Mouse (Mus musculus): ENCODE measurements around the gene Nek8.
"Not testable (repeated sequence)": the region's sequence is repeated elsewhere in the genome, so short reads cannot be mapped to it uniquely, and the experiment has no call there.

The Nek8 gene

DNA sequence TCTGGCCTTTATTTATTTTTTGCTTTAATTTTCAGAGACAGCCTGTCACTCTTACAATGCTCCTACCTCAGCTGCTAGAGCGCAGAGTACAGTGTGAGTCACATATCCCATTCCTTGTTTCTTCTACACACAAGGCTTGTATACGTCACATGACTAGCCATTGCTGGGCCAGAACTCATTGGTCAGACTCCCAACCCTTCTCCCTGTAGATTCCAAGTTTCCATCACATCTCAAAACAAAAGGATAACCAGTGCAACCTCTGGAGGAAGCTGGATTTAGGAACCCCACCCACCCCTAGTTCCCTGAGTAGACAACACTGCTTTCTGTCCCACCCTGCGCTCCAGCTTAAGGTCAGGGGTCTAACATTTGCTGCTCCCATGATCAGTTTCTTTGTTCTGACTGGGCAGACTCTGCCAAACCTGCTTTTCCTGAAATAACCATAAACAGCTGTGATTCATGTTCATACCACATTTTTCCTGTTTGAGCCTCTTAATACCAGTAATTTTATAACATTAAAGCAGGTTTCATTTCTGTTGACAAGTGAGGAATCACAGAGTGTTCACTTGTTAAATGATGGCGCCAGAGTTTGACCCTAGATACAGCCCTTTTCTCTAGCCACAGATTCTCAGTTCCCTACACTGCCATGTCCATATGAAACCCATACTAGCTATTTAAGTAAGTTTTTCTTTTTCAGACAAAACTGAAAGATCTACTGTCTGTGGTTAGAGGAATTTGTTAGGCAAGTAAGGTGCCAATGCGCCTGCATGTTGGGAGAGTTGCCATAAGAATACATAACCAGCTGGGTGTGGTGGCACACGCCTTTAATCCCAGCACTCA lies 29.6 kb downstream of the Nek8 start:
- DNase-seq (ENCODE audit: extremely low read depth, low read depth, low spot score) = no peak

DNA sequence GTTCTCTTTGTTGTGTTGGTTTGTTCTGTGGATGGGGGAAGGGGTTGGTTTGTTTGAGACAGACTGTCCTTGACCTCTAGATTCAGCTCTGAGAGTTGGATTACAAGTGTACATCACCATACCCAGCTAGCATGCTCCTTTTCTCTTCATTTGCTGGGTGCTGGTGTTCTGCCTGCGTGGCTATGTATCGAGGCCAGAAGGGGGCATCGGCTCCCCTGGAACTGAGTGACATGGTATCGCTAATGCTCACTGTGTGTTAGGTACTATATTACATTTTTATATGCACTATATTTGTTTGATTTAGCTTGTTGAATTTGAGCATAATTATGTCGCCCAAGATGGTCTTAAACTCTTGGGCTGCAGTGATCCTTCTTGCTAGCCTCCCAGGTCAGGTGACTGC lies 30.3 kb downstream of the Nek8 start:
- no peak for DNase-seq (ENCODE audit: extremely low read depth, low read depth, low spot score)

DNA sequence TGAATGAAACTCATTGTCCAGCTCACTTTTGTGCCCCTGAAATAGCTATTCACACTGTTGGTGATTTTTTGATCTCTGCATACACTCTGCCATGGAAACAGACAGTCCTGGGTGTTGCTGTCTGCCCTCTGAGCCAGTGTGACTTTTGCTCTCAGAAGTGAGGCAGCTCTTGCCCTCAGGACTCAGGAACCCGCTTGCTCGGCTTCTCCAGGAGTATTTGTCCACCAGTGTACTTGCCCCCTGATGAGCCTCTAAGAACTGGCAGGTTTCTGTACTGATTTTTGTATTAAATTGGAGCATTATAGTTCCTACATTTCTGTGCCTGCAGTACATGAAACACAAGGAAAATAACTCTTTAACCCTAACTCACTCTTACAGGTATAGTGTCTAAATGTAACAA lies 33.0 kb downstream of the Nek8 start:
- no peak for DNase-seq (ENCODE audit: extremely low read depth, low read depth, low spot score)

DNA sequence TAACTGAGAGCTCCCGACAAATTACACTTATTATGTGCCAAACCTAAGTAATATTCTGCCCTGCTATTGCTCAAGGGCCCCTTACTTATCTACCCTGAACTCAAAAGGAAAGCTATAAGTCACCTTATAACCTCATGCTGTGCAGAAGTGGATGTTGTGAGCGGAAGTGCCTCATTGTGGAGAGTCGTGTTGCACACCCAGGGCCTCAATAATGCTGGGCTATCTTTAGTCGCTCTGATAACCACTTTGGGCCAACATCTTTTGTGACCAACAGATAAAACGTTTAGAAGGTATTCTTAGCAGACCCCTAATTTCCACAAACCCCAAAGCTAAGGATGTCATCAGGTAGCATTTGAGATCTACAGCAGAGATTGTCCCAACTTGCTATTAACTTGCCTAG lies 35.8 kb downstream of the Nek8 start:
- no peak for DNase-seq (ENCODE audit: extremely low read depth, low read depth, low spot score)

DNA sequence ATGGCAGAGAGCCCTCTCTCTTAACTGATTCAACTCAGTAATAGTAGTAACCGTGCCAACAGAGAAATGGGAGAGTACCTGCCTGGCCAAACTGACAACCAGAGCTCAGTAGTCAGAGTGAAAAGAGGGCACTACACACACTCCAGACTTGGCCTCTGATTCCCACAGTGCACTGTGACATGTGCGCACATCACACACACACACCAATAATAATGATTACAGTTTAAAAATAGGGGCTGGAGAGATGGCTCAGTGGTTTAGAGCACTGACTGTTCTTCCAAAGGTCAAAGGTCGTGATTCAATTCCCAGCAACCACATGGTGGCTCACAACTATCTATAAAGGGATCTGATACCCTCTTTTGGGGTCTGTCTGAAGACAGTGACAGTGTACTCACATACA lies 38.5 kb downstream of the Nek8 start:
- DNase-seq (ENCODE audit: extremely low read depth, low read depth, low spot score) = no peak

DNA sequence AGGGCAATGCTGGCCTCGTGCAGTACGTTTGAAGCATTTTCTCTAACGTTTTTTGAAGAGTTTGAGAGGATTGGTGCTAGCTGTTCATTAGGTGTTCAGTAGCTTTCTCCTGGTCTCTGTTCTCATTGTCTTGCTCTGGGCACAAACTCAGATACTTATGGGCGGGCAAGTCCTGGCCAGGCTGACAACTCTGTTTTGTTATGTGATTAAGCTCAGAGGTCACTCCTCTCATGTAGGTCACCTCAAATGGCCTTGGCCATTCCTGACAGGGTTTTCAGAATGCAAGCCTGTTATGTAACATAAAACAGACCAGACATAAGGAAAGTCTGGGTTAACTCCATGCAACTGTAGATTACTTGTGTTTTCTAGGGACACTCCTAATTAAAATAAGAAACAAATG lies 38.9 kb downstream of the Nek8 start:
- no peak for DNase-seq (ENCODE audit: extremely low read depth, low read depth, low spot score)

DNA sequence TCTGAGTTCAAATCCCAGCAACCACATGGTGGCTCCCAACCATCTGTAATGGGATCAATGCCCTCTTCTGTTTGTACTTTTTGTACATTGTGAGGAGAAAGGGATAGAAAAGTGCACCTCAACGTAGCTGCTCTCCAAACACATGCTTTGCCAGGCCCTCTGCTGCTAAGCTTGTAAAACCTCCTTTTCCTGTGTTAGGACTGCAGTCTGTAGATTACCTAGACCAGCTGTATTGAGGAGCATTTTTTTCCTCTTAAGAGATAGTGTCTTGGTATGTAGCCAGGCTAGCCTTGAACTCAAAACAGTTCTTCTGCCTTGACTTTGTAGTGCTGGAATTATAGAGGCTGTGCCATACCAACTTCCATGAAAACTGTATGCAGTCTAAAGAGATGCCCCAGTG lies 40.3 kb downstream of the Nek8 start:
- DNase-seq (ENCODE audit: extremely low read depth, low read depth, low spot score) = no peak

DNA sequence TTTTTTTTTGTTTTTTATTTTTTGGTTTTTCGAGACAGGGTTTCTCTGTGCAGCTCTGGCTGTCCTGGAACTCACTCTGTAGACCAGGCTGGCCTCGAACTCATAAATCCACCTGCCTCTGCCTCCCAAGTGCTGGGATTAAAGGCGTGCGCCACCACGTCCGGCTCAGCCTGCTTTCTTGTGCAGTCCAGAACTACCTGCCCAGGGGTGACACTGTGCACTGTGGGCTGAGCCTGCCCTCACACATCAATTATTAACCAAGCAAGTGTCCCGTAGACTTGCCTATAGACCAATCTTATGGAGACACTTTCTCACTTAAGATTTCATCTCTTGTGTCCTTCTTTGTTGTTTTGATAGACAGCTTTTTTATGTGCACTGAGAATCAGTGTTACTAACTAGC lies 41.2 kb downstream of the Nek8 start:
- DNase-seq (ENCODE audit: extremely low read depth, low read depth, low spot score) = not testable (repeated sequence)

DNA sequence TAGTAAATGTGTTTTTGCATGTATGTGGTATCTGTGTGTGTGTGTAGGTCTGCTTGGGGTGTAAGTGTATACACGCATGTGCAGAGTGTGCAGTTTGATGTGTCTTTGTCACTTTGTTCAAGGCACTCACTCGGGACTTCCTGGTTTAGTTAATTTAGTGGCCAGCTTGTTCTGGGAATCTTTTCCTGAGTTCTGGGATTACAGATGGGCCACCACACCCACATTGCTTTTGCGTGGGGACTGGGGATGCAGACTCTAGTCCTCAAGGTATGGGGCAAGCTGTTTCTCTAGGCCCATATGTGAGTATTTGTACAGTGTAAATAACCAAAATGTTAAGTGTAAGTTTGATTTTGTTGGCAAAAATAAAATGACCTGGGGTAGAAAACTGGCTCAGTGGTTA lies 42.1 kb downstream of the Nek8 start:
- no peak for DNase-seq (ENCODE audit: extremely low read depth, low read depth, low spot score)

DNA sequence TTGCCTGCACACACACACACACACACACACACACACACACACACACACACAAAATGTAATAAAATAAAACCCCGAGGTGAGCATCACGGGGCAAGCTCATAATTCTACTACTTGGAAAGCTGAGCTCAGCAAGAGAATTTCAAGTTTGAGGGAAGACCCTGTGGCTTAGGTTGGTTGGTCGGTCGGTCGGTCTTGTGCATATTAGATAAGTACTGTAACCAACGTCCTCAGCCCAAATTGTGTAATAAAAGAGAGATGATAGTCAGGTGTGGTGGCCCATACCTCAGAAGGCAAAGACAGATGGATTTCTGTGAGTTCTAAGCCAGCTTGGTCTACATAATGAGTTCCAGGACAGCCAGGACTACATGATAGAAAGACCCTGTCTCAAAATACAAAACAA lies 42.6 kb downstream of the Nek8 start:
- no peak for DNase-seq (ENCODE audit: extremely low read depth, low read depth, low spot score)

DNA sequence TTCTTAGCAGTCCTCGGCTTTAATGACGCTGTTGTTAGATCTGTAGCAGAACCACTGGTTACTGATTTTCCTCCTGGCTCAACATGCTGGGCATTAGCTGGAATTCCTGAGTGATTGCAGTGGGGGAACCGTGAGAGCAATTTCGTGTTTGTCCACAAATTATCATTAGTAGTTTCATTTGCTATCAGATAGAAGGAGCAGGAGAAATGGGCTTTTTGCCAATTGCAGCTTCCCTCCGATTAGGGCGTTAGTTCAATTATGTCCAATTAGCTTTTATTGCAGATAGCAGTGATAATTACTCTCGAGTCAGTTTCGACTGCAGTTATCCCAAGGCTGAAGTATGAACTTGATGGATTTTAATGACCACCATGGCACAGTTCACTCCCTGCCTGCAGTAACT lies 47.0 kb downstream of the Nek8 start:
- no peak for DNase-seq (ENCODE audit: extremely low read depth, low read depth, low spot score)

DNA sequence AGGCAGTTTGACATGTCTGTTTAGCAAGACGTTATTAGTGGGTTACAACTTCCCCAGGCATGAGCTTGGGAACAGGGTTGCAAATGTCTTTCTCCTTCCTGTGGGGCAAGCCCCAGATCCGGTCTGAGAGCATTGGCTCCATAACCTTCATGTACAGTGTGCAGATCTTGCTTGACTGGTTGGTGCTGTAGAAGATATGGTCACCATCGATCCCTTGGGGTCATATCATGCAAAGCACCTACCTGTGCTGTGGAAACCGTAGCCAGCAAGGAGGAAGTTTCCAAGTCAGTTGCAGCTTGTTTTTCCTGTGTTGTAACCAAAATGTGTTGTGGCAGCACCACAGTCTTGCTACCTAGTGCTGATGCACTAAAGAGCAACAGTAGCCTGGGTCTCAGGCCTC lies 49.7 kb downstream of the Nek8 start:
- peak; percentile 74 for DNase-seq (ENCODE audit: extremely low read depth, low read depth, low spot score)

DNA sequence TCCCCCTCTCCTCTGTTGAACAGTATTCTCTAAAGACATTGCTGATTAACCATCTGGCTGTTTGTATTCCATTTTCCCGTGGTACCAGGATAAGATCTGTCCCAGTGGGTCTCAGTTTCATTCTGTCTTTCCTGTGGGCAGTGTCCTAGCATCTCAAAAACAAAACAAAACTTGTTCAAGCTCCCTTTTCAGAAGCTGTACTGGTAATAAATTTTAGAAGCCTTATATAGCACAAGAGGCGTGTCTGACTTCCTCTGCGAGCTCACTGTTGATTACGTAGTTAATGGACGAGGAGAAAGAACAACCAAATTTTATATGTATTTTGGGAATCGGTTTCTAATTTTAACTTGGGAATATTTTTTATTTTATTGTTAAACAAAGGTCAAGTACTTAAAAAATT lies 50.8 kb downstream of the Nek8 start:
- DNase-seq (ENCODE audit: extremely low read depth, low read depth, low spot score) = no peak

DNA sequence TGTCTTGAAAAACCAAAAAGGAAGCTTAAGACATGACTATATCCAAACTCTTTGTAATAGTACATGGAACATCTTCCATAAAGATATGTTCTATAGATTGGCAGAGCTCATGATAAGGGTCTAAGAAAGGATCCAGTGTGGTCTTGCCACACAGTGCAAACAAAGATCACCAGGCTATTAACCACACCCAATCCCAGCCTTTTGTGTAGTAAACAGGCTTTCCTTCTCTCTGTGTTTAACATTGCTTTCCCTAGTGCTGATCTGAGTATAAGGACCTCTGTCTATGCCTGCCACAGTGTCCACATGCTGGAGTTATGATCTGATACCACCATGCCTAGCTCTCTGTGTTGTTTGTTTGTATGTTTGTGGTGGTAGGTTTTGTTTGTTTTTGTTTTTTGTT lies 52.7 kb downstream of the Nek8 start:
- DNase-seq (ENCODE audit: extremely low read depth, low read depth, low spot score) = no peak

DNA sequence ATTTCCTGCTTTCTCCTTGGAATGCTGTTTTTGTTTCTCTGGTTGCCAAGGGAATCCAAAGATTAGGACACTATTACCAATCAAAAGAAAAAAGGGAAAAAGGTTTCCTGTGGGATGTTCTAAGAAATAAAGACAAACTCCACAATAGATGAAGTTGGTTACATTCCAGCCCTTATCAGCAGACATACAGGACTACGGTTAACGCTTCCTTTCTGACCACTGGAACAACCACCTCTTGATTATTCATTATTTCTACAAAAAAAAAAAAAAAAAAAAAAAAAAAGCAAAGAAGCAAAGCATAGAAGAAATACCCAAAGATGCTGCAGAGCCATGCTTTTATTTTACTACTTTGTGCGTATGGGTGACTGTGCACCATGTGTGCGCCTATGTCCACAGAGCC lies 53.7 kb downstream of the Nek8 start:
- no peak for DNase-seq (ENCODE audit: extremely low read depth, low read depth, low spot score)

DNA sequence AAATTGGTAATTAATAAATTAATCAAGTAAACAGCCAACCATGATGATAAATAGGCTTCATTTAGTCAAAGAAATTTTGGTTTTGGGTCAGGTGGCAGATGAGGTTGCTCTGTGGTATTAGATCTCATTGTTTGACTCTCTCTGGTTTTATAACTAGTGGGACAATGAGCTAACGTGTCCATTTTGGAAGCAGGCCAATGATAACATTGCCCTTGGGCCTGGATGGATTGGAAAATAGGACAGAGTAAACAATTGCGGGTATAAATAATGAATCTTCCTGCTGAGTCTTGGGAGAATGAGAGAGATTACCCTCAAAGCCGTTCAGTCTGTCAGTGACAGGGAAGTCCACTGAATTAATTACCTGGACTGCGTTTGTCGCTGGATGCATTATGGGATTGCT lies 55.3 kb downstream of the Nek8 start:
- DNase-seq (ENCODE audit: extremely low read depth, low read depth, low spot score) = no peak

DNA sequence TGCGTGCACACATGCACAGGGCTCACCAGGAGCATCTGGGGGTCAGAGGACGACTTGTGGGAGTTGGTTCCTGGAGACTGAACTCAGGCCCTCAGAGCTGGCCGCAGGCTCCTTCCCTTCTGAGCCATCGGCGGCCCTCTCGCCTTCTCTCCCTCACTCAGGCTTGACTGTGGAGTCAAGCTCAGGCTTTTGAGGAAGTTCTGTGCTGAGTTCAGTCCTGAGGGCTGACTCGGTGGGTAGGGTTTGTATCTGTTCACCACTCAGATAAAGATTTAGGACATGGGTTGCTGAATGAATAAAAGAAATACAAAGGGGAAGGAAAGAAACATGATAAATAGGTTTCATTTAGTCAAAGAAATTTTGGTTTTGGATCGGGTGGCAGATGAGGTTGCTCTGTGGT lies 56.6 kb downstream of the Nek8 start:
- DNase-seq (ENCODE audit: extremely low read depth, low read depth, low spot score) = no peak

DNA sequence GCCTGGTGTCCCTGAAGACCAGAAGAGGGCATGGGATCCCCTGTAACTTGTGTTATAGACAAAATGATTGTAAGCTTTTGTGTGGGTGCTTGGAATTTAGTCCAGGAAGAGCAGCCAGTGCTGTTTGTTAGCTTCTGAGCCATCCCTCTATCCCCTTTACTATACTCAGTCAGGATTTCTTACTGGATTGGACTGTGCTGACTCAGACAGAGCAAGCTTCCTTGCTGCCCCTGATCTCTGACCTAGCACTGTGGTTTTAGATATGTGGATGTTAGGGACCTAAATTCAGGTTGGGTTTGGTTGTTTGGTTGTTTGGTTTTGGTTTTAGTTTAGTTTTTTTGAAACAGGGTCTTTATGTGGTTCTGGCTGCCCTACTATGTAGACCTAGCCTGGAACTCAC lies 58.0 kb downstream of the Nek8 start:
- DNase-seq (ENCODE audit: extremely low read depth, low read depth, low spot score) = no peak

DNA sequence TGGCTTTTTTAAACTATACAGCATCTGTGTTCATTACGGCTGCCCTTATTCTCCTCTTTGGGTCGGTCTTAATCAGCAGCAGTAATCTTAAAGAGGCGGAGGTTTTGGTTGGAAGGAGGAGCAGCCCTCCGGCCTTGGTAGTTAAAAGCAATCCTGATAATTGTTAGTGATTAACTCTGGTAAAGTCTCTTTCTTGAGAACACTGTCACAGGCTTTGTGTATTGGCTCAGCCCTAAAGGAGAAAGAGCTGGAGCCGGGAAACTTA lies 60.4 kb downstream of the Nek8 start:
- DNase-seq (ENCODE audit: extremely low read depth, low read depth, low spot score) = no peak
